Mouse (Mus musculus): ENCODE results near the gene Raver1. TPM values are rescaled to one million over a fixed set of nuclear protein-coding genes. Genes with fewer than 3 reads are reported as not detected.

Raver1 gene
- total and polyA plus RNA-seq, 2 experiments from 2014 or later, result 21.7 to 43.2 TPM

GRCm38 (mm10) chr9:21134595-21135328 is 43.0 kb upstream of the Raver1 start:
- 79% methylated on average over 9 of the region's 9 CpGs for WGBS
- Histone ChIP-seq H3K4me3 (ENCODE audit: low read length) (no peak overlapping the region), H3K4me1 (ENCODE audit: insufficient read depth, low read length) (0 out of 2 replicates have a peak, but pooled peaks cover 4% of the 10 kb centered on the region), H3K36me3 (ENCODE audit: insufficient read depth, low read length) (peaks cover 20% of the 10 kb centered on the region), H3K4me2 (ENCODE audit: low read depth, low read length) (no peak overlapping the region), H3K27ac (no peak overlapping the region), H3K9me3 (ENCODE audit: low read length) (no peaks in the 10 kb centered on the region), H3K9ac (replicated peaks; ENCODE audit: low read length) (no peak overlapping the region), H3K27me3 (ENCODE audit: insufficient read depth, low read length) (no peaks in the 10 kb centered on the region)
- DNase-seq (ENCODE audit: low spot score) (no peak), ATAC-seq (no peak)
- no peak for TF ChIP-seq CTCF (IDR thresholded peaks at IDR 0.05; ENCODE audit: low read depth)

GRCm38 (mm10) chr9:21133064-21133707 is 41.4 kb upstream of the Raver1 start:
- TF ChIP-seq CTCF (IDR thresholded peaks at IDR 0.05; ENCODE audit: low read depth), result no peak
- whole genome bisulfite sequencing, result 85% methylated on average over 9 of the region's 9 CpGs
- no peak overlapping the region for H3K9ac ChIP-seq (replicated peaks; ENCODE audit: low read length)

GRCm38 (mm10) chr9:21132102-21132775 is 40.4 kb upstream of the Raver1 start:
- Histone ChIP-seq H3K36me3 (ENCODE audit: insufficient read depth, low read length) (no peaks in the 10 kb centered on the region; the same call in 1 of the 2 replicates), H3K9ac (replicated peaks; ENCODE audit: low read length) (no peak overlapping the region), H3K27ac (no peak overlapping the region), H3K9me3 (ENCODE audit: low read length) (no peaks in the 10 kb centered on the region), H3K4me3 (ENCODE audit: low read length) (no peak overlapping the region), H3K4me1 (ENCODE audit: insufficient read depth, low read length) (0 out of 2 replicates have a peak, but pooled peaks cover 4% of the 10 kb centered on the region), H3K27me3 (ENCODE audit: insufficient read depth, low read length) (no peaks in the 10 kb centered on the region), H3K4me2 (ENCODE audit: low read depth, low read length) (no peak overlapping the region)
- ATAC-seq, result no peak
- peak; percentile 32 for DNase-seq (ENCODE audit: low spot score)
- WGBS, result 80% methylated on average over 12 of the region's 12 CpGs
- peak; percentile 49 for TF ChIP-seq CTCF (IDR thresholded peaks at IDR 0.05; ENCODE audit: low read depth)

More at GRCm38 (mm10) chr9:21133064-21133707, 41.4 kb upstream of the Raver1 start:
- no peak for DNase-seq (ENCODE audit: low spot score)
- H3K27ac ChIP-seq, result no peak overlapping the region
- H3K27me3 ChIP-seq (ENCODE audit: insufficient read depth, low read length), result no peaks in the 10 kb centered on the region
- H3K4me1 ChIP-seq (ENCODE audit: insufficient read depth, low read length), result 0 out of 2 replicates have a peak, but pooled peaks cover 4% of the 10 kb centered on the region
- no peak overlapping the region for H3K4me2 ChIP-seq (ENCODE audit: low read depth, low read length)
- ATAC-seq, result no peak
- no peak overlapping the region for H3K4me3 ChIP-seq (ENCODE audit: low read length)
- H3K9me3 ChIP-seq (ENCODE audit: low read length), result no peaks in the 10 kb centered on the region
- H3K36me3 ChIP-seq (ENCODE audit: insufficient read depth, low read length), result peaks cover 5% of the 10 kb centered on the region; the same call in 1 of the 2 replicates

GRCm38 (mm10) chr9:21131059-21131956 is 39.5 kb upstream of the Raver1 start, which contains the start of gene Tyk2:
Gene Tyk2, minus strand, starts transcription at chr9:21131243.
- peak; percentile 97 for ATAC-seq
- no peaks in the 10 kb centered on the region; the same call in 1 of the 2 replicates for H3K36me3 ChIP-seq (ENCODE audit: insufficient read depth, low read length)
- no peak for TF ChIP-seq CTCF (IDR thresholded peaks at IDR 0.05; ENCODE audit: low read depth)
- 6% methylated on average over 37 of the region's 37 CpGs for WGBS
- no peaks in the 10 kb centered on the region for H3K27me3 ChIP-seq (ENCODE audit: insufficient read depth, low read length)
- no peaks in the 10 kb centered on the region for H3K9me3 ChIP-seq (ENCODE audit: low read length)
- peak within 1 kb of the TSS; percentile 60 for H3K4me3 ChIP-seq (ENCODE audit: low read length)
- DNase-seq (ENCODE audit: low spot score), result peak; percentile 97
- peak within 1 kb of the TSS; percentile 32; the same call in 1 of the 2 replicates for H3K27ac ChIP-seq
- peak within 1 kb of the TSS; percentile 43 for H3K9ac ChIP-seq (replicated peaks; ENCODE audit: low read length)
- peak within 1 kb of the TSS; percentile 83 for H3K4me2 ChIP-seq (ENCODE audit: low read depth, low read length)
- 0 out of 2 replicates have a peak, but pooled peaks cover 4% of the 10 kb centered on the region for H3K4me1 ChIP-seq (ENCODE audit: insufficient read depth, low read length)

- Histone ChIP-seq H3K4me2 (ENCODE audit: low read depth, low read length) (no peak overlapping the region), H3K27me3 (ENCODE audit: insufficient read depth, low read length) (no peaks in the 10 kb centered on the region), H3K9ac (replicated peaks; ENCODE audit: low read length) (no peak overlapping the region), H3K4me1 (ENCODE audit: insufficient read depth, low read length) (0 out of 2 replicates have a peak, but pooled peaks cover 4% of the 10 kb centered on the region), H3K4me3 (ENCODE audit: low read length) (no peak overlapping the region), H3K36me3 (ENCODE audit: insufficient read depth, low read length) (peaks cover 23% of the 10 kb centered on the region; the same call in 1 of the 2 replicates), H3K27ac (no peak overlapping the region), H3K9me3 (ENCODE audit: low read length) (no peaks in the 10 kb centered on the region)
- TF ChIP-seq CTCF (IDR thresholded peaks at IDR 0.05; ENCODE audit: low read depth), result no peak
- 80% methylated on average over 2 of the region's 2 CpGs for WGBS
- DNase-seq (ENCODE audit: low spot score) (no peak), ATAC-seq (no peak)
These were observed 34.4 kb upstream of the Raver1 start for GRCm38 (mm10) chr9:21126259-21126627.

Data from hindbrain, postnatal 0 days (tissue).